ENCODE assay signal across 19 mouse cellular contexts in genomic region chr7:117401581-117401980, GRCm38 (mm10). TPM values are rescaled to one million over a fixed set of nuclear protein-coding genes. Genes with fewer than 3 reads are reported as not detected.
A peak's percentile ranks its signal among the peaks of the same experiment; 100 is the strongest.
DNase-seq lines count a peak whose midpoint lies in the region; ATAC-seq and TF ChIP-seq lines count a peak whose summit lies in the region.
"Had no signal": no experiment of that assay in that cellular context is flagged by ENCODE, and none has a peak within 500 bp of the region (broad histone marks: within the 10 kb centered on the region; RNA-seq: fewer than 3 reads in every experiment).

No protein-coding gene starts in this region.

- TF ChIP-seq POLR2A in thymus, adult 2 months (IDR thresholded peaks at IDR 0.05; ENCODE audit: control insufficient read depth, extremely low read depth, insufficient read depth, low read length, poor library complexity) = no peak

- no peak overlapping the region for H3K9ac ChIP-seq in hindbrain, embryonic 13.5 days
- no peak overlapping the region for H3K9ac ChIP-seq in hindbrain, embryonic 11.5 days (ENCODE audit: low read depth, low read length)
- no peak overlapping the region for H3K9ac ChIP-seq in lung, embryonic 15.5 days
- H3K9ac ChIP-seq in forebrain, embryonic 15.5 days (replicated peaks) = no peak overlapping the region
- H3K9ac ChIP-seq: intestine, embryonic 15.5 days had no signal

- no peak for DNase-seq in hindbrain, embryonic 11.5 days (ENCODE audit: low spot score)
- DNase-seq in lung, postnatal 10 days = no peak
- peak; percentile 35 for DNase-seq in kidney, postnatal 10 days
- no peak for DNase-seq in thymus, adult 2 months
- DNase-seq: B cell, adult 2 months; cerebellum, adult 11 months; gastrocnemius, postnatal 14 days; heart, postnatal 14 days; layer of hippocampus, adult 9-11 months; liver; lung, adult 2 months; thymus, adult 18-20 months had no signal

- ATAC-seq in hindbrain, embryonic 13.5 days (ENCODE audit: low FRiP score) = 0 out of 2 replicates have a peak, but pooled peaks have one; percentile 34
- ATAC-seq in hindbrain, embryonic 11.5 days (ENCODE audit: low FRiP score) = no peak
- peak; percentile 21; the same call in 1 of the 2 replicates for ATAC-seq in lung, embryonic 15.5 days (ENCODE audit: borderline replicate concordance, extremely low read depth, low FRiP score, low TSS enrichment)
- no peak; the same call in 1 of the 2 replicates for ATAC-seq in forebrain, embryonic 15.5 days (replicated peaks)
- ATAC-seq in granulocyte monocyte progenitor cell, adult 5-6 weeks (replicated peaks; ENCODE audit: poor library complexity, severe bottlenecking) = no peak
- ATAC-seq: intestine, embryonic 15.5 days had no signal

- no peak overlapping the region for H3K27ac ChIP-seq in hindbrain, embryonic 13.5 days
- H3K27ac ChIP-seq in hindbrain, embryonic 11.5 days (ENCODE audit: low read depth, low read length) = no peak overlapping the region
- H3K27ac ChIP-seq in lung, embryonic 15.5 days = no peak overlapping the region
- H3K27ac ChIP-seq in forebrain, embryonic 15.5 days (replicated peaks) = peak overlapping the region; percentile 20; the same call in 1 of the 2 replicates
- no peak overlapping the region for H3K27ac ChIP-seq in thymus, adult 2 months (ENCODE audit: control insufficient read depth, insufficient read depth, low read length)
- H3K27ac ChIP-seq: heart, embryonic 10.5 days; intestine, embryonic 15.5 days had no signal

- 67% methylated on average over 4 of the region's 4 CpGs for WGBS in hindbrain, embryonic 13.5 days
- 74% methylated on average over 4 of the region's 4 CpGs for WGBS in hindbrain, embryonic 11.5 days
- 67% methylated on average over 4 of the region's 4 CpGs for WGBS in lung, embryonic 15.5 days
- WGBS in forebrain, embryonic 15.5 days = 43% methylated on average over 4 of the region's 4 CpGs
- WGBS in thymus, adult 2 months = 97% methylated on average over 4 of the region's 4 CpGs

- H3K36me3 ChIP-seq in hindbrain, embryonic 13.5 days = no peaks in the 10 kb centered on the region
- no peaks in the 10 kb centered on the region for H3K36me3 ChIP-seq in hindbrain, embryonic 11.5 days (ENCODE audit: control insufficient read depth, insufficient read depth, low read length)
- no peaks in the 10 kb centered on the region for H3K36me3 ChIP-seq in lung, embryonic 15.5 days
- no peaks in the 10 kb centered on the region for H3K36me3 ChIP-seq in forebrain, embryonic 15.5 days
- H3K36me3 ChIP-seq in thymus, adult 2 months (ENCODE audit: control insufficient read depth, insufficient read depth, low read length) = no peaks in the 10 kb centered on the region
- H3K36me3 ChIP-seq: heart, embryonic 10.5 days; intestine, embryonic 15.5 days had no signal

- H3K4me2 ChIP-seq in hindbrain, embryonic 13.5 days = no peak overlapping the region
- no peak overlapping the region for H3K4me2 ChIP-seq in hindbrain, embryonic 11.5 days (replicated peaks; ENCODE audit: low read depth, low read length)
- no peak overlapping the region for H3K4me2 ChIP-seq in lung, embryonic 15.5 days
- H3K4me2 ChIP-seq in forebrain, embryonic 15.5 days (replicated peaks) = no peak overlapping the region
- H3K4me2 ChIP-seq: intestine, embryonic 15.5 days had no signal

- H3K4me3 ChIP-seq in hindbrain, embryonic 13.5 days = no peak overlapping the region
- H3K4me3 ChIP-seq in hindbrain, embryonic 11.5 days (ENCODE audit: low read depth, low read length) = no peak overlapping the region
- no peak overlapping the region for H3K4me3 ChIP-seq in lung, embryonic 15.5 days
- no peak overlapping the region for H3K4me3 ChIP-seq in forebrain, embryonic 15.5 days
- H3K4me3 ChIP-seq in thymus, adult 2 months (ENCODE audit: control insufficient read depth, insufficient read depth, low read length) = no peak overlapping the region
- H3K4me3 ChIP-seq: heart, embryonic 10.5 days; intestine, embryonic 15.5 days; myocyte had no signal

- H3K27me3 ChIP-seq in hindbrain, embryonic 13.5 days = no peaks in the 10 kb centered on the region
- H3K27me3 ChIP-seq in hindbrain, embryonic 11.5 days (ENCODE audit: control insufficient read depth, insufficient read depth, low read length) = no peaks in the 10 kb centered on the region
- H3K27me3 ChIP-seq in lung, embryonic 15.5 days = no peaks in the 10 kb centered on the region
- H3K27me3 ChIP-seq in forebrain, embryonic 15.5 days = no peaks in the 10 kb centered on the region
- H3K27me3 ChIP-seq in thymus, adult 2 months (ENCODE audit: control insufficient read depth, insufficient read depth, low read length) = no peaks in the 10 kb centered on the region
- H3K27me3 ChIP-seq: intestine, embryonic 15.5 days had no signal

- H3K4me1 ChIP-seq in hindbrain, embryonic 13.5 days (replicated peaks) = peaks cover 17% of the 10 kb centered on the region
- no peaks in the 10 kb centered on the region for H3K4me1 ChIP-seq in hindbrain, embryonic 11.5 days (replicated peaks; ENCODE audit: control insufficient read depth, insufficient read depth, low read length)
- 0 out of 2 replicates have a peak, but pooled peaks cover 5% of the 10 kb centered on the region for H3K4me1 ChIP-seq in lung, embryonic 15.5 days
- peaks cover 20% of the 10 kb centered on the region for H3K4me1 ChIP-seq in forebrain, embryonic 15.5 days
- peaks cover 6% of the 10 kb centered on the region; the same call in 1 of the 2 replicates for H3K4me1 ChIP-seq in thymus, adult 2 months (replicated peaks; ENCODE audit: control insufficient read depth, insufficient read depth, low read length)
- H3K4me1 ChIP-seq: intestine, embryonic 15.5 days had no signal

- TF ChIP-seq CTCF in thymus, adult 2 months (IDR thresholded peaks at IDR 0.05; ENCODE audit: borderline replicate concordance, control insufficient read depth, extremely low read depth, insufficient read depth, low read length, poor library complexity) = no peak

- H3K9me3 ChIP-seq in hindbrain, embryonic 13.5 days = no peaks in the 10 kb centered on the region
- H3K9me3 ChIP-seq in hindbrain, embryonic 11.5 days (ENCODE audit: control insufficient read depth, low read length) = no peaks in the 10 kb centered on the region
- H3K9me3 ChIP-seq in lung, embryonic 15.5 days = no peaks in the 10 kb centered on the region
- H3K9me3 ChIP-seq in forebrain, embryonic 15.5 days = 0 out of 2 replicates have a peak, but pooled peaks cover 3% of the 10 kb centered on the region
- H3K9me3 ChIP-seq: heart, embryonic 10.5 days; intestine, embryonic 15.5 days had no signal

RNA-seq across cellular contexts. Expression of gene Xylt1, which starts 20.8 kb away (rescaled TPM):
- polyA plus RNA-seq in hindbrain, embryonic 13.5 days (2015; fragmentation: Nextera tagmentation; extraction: Ambion mirVana) = 2.3 and 2.5 TPM in 2 replicates
- 1.3 and 2.1 TPM in 2 replicates for polyA plus RNA-seq in hindbrain, embryonic 11.5 days (2014; fragmentation: Nextera tagmentation; extraction: Ambion mirVana)
- 0.81 and 1.0 TPM in 2 replicates for polyA plus RNA-seq in lung, embryonic 15.5 days (2015; fragmentation: Nextera tagmentation; extraction: Ambion mirVana)
- polyA plus RNA-seq in forebrain, embryonic 15.5 days (2015; fragmentation: Nextera tagmentation; extraction: Ambion mirVana) = 2.0 and 2.5 TPM in 2 replicates
- total RNA-seq in granulocyte monocyte progenitor cell, adult 5-6 weeks (2014; fragmentation: Nextera tagmentation) = 21.9 and 26.8 TPM in 2 replicates
- 16.2 and 20.9 TPM in 2 replicates for total RNA-seq in granulocyte monocyte progenitor cell, adult 5-6 weeks (2017)
- polyA plus RNA-seq in thymus, adult 2 months (2012; rRNA removed) = 5.7 and 7.8 TPM in 2 replicates
- polyA plus RNA-seq: myocyte had no signal

Comparison
In these comparisons a context has a peak if more than half of its experiments do, and no peak if none do; other contexts are left out.
1. ATAC-seq: peak in hindbrain, embryonic 13.5 days (single experiment) and lung, embryonic 15.5 days (single experiment); none in hindbrain, embryonic 11.5 days (single experiment), forebrain, embryonic 15.5 days (single experiment) and granulocyte monocyte progenitor cell, adult 5-6 weeks (single experiment).